Mouse (Mus musculus) spleen, postnatal 0 days (tissue): ENCODE measurements around the gene Olfr339. TPM values are rescaled to one million over a fixed set of nuclear protein-coding genes. Genes with fewer than 3 reads are reported as not detected.

ENCODE experiments used
- polyA plus RNA-seq: library from polyadenylated mRNA; unstranded; fragments of >200 nt; fragmentation: Nextera tagmentation; extraction: Ambion mirVana; gene quantifications from 2 replicates; pipeline ENCODE4 v1.2.1, GENCODE M21; 2015

The Olfr339 gene
- not detected in 2 replicates for polyA plus RNA-seq

GRCm38 (mm10) chr2:36418647-36419046, at the start of gene Olfr339:
Olfr339 (plus strand) TSS chr2:36418947.

GRCm38 (mm10) chr2:36373219-36373618, 45.5 kb upstream of the Olfr339 start, which contains the start of gene Olfr338:
Olfr338 (plus strand) TSS chr2:36373519.

GRCm38 (mm10) chr2:36452287-36452686, 33.5 kb downstream of the Olfr339 start, which contains the start of gene Olfr340:
Olfr340 (plus strand) TSS chr2:36452587.

Other genes with a start within 250 kb of the Olfr339 start
- 22.1 and 33.1 TPM in 2 replicates for gene Ptgs1, start 188.5 kb upstream of the Olfr339 start, polyA plus RNA-seq
- not detected in 2 replicates for gene Olfr338, start 45.4 kb upstream of the Olfr339 start, polyA plus RNA-seq
- not detected in 2 replicates for gene Olfr340, start 33.6 kb downstream of the Olfr339 start, polyA plus RNA-seq
- gene Olfr341, start 63.5 kb downstream of the Olfr339 start, polyA plus RNA-seq: not detected in 2 replicates
- not detected in 2 replicates for gene Olfr342, start 106.1 kb downstream of the Olfr339 start, polyA plus RNA-seq
- not detected in 2 replicates for gene Olfr344, start 147.7 kb downstream of the Olfr339 start, polyA plus RNA-seq
- gene Olfr345, start 221.1 kb downstream of the Olfr339 start, polyA plus RNA-seq: not detected in 2 replicates